Mouse (Mus musculus) midbrain, postnatal 0 days (tissue): Measurements from ENCODE around the gene C1d. TPM values are rescaled to one million over a fixed set of nuclear protein-coding genes. Genes with fewer than 3 reads are reported as not detected.
"Not testable (repeated sequence)": the region's sequence is repeated elsewhere in the genome, so short reads cannot be mapped to it uniquely, and the experiment has no call there.

ENCODE experiments used
- ATAC-seq: fragments of 200-750 bp; cut with Nextera tagmentation; 2 replicates; pipeline ENCODE4 v1.8.0; 2017; ENCODE audit warnings: moderate number of reproducible peaks, mild to moderate bottlenecking, moderate TSS enrichment, moderate library complexity; ENCODE audit not compliant: low FRiP score
- DNase-seq: peaks from one replicate; pipeline ENCODE4 v3.0.0-alpha.2; 2015; ENCODE audit warnings: low spot score
- H3K27ac ChIP-seq: fragments of 300-500 bp; sonication (generic); 2 replicates; pipeline ENCODE4 v1.5.1; 2014; ENCODE audit warnings: low read depth, mild to moderate bottlenecking, low read length, mixed read lengths
- H3K27me3 ChIP-seq: fragments of 300-500 bp; sonication (generic); 2 replicates; pipeline ENCODE4 v1.6.1; 2014; ENCODE audit warnings: low read length, control low read depth, mixed read lengths; ENCODE audit not compliant: insufficient read depth
- H3K36me3 ChIP-seq: fragments of 300-500 bp; sonication (generic); 2 replicates; pipeline ENCODE4 v1.6.1; 2014; ENCODE audit warnings: low read length, control low read depth, mixed read lengths; ENCODE audit not compliant: insufficient read depth
- H3K4me1 ChIP-seq: fragments of 300-500 bp; sonication (generic); 2 replicates; pipeline ENCODE4 v1.6.1; 2014; ENCODE audit warnings: mild to moderate bottlenecking, control low read depth, antibody characterized with exemption, low read length, mixed read lengths; ENCODE audit not compliant: insufficient read depth
- H3K4me2 ChIP-seq: fragments of 300-500 bp; sonication (generic); 2 replicates; pipeline ENCODE4 v1.6.1; 2014; ENCODE audit warnings: low read depth, mild to moderate bottlenecking, low read length, mixed read lengths; ENCODE audit not compliant: poor library complexity, severe bottlenecking
- H3K4me3 ChIP-seq: fragments of 300-500 bp; sonication (generic); 2 replicates; pipeline ENCODE4 v1.5.1; 2014; ENCODE audit warnings: low read depth, mild to moderate bottlenecking, low read length, moderate library complexity
- H3K9ac ChIP-seq: fragments of 300-500 bp; sonication (generic); replicated peaks from 2 replicates; pipeline ENCODE4 v1.6.1; 2014; ENCODE audit warnings: mild to moderate bottlenecking, low read length, moderate library complexity, mixed read lengths; ENCODE audit not compliant: poor library complexity, severe bottlenecking
- H3K9me3 ChIP-seq: fragments of 300-500 bp; sonication (generic); 2 replicates; pipeline ENCODE4 v1.6.1; 2016; ENCODE audit warnings: low read length, control low read depth
- CTCF ChIP-seq: IDR thresholded peaks from 2 replicates; pipeline ENCODE4 v1.5.1; 2016; ENCODE audit warnings: antibody characterized with exemption, mild to moderate bottlenecking
- WGBS: fragments of 180-500 bp; shearing (Covaris S2); extraction: QIAGEN DNeasy Blood & Tissue Kit; methylation state at CpG from one replicate; pipeline ENCODE4 v1.1.7; 2014; 5-methylcytosine and 5-hydroxymethylcytosine counted together
- polyA plus RNA-seq: library from polyadenylated mRNA; unstranded; fragments of >200 nt; fragmentation: Nextera tagmentation; extraction: Ambion mirVana; gene quantifications from 2 replicates; pipeline ENCODE4 v1.2.1, GENCODE M21; 2015
- total RNA-seq: library from RNA; depleted of rRNA; stranded (reverse); fragments of >200 nt; gene quantifications from 2 replicates; pipeline ENCODE4 v1.2.3, GENCODE M21; 2014

Gene C1d
- total and polyA plus RNA-seq, 2 experiments from 2014 or later: 59.0 to 207 TPM

GRCm38 (mm10) chr11:17232792-17233191, 24.6 kb upstream of the C1d start:
- WGBS: 82% methylated on average over 5 of the region's 5 CpGs

DNA sequence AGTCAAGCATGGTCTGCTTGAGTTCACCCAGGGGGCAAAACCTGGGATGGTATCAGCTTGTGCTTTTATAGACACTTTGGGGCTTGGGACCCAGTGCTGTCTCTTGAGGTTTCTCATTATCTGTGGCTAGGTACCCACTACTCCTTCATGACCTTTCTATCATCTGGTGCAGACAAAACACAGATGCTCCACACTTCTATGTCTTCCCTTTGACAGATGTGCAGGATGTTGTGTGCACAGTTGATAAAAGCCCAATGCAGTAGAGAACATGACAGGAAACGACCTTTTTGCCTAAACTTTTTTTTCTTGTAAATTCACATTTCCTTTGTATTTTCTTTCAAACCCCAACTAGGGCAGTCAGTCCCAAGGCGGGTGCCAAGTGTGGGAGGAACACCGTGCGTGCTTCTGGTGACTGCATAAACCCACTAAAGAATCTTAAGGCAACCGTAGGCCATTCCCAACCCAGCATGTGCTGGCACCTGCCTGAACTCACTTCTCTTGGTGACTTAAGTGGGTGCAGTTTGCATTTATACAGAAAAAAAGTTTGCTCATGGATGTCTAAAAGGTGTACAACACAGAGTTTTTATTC, 20.8 kb upstream of the C1d start:
- no peak for TF ChIP-seq CTCF
- Histone ChIP-seq H3K4me3 (no peak overlapping the region), H3K4me1 (no peaks in the 10 kb centered on the region), H3K36me3 (peaks cover 10% of the 10 kb centered on the region; the same call in 1 of the 2 replicates), H3K27ac (no peak overlapping the region), H3K4me2 (no peak overlapping the region), H3K27me3 (no peaks in the 10 kb centered on the region), H3K9me3 (no peaks in the 10 kb centered on the region), H3K9ac (no peak overlapping the region)
- 92% methylated on average over 5 of the region's 5 CpGs for WGBS
- no peak for DNase-seq
- ATAC-seq: no peak

More at GRCm38 (mm10) chr11:17232792-17233191, 24.6 kb upstream of the C1d start:
- Histone ChIP-seq H3K36me3 (peaks cover 13% of the 10 kb centered on the region; the same call in 1 of the 2 replicates), H3K27me3 (no peaks in the 10 kb centered on the region), H3K4me2 (no peak overlapping the region), H3K4me1 (no peaks in the 10 kb centered on the region), H3K9ac (no peak overlapping the region), H3K27ac (no peak overlapping the region), H3K9me3 (no peaks in the 10 kb centered on the region), H3K4me3 (no peak overlapping the region)
- no peak for DNase-seq
- ATAC-seq: no peak
- TF ChIP-seq CTCF: no peak

DNA sequence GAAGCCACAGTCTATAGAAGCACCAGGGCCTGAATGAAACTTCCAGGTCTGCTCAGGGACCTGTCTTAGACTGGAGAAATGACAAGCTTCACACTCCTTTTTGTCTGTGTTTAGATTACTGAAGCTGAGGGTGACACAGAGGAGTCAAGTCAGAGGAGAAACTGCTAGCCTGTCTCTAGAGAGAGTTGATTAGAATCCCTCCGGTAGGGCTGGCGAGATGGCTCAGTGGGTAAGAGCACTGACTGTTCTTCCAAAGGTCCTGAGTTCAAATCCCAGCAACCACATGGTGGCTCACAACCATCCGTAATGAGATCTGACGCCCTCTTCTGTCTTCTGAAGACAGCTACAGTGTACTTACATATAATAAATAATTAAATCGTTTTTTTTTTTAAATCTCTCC, 18.8 kb upstream of the C1d start:
- not testable (repeated sequence) for H3K9me3 ChIP-seq, H3K4me3 ChIP-seq, H3K36me3 ChIP-seq, ATAC-seq, H3K4me1 ChIP-seq, H3K4me2 ChIP-seq, H3K9ac ChIP-seq, DNase-seq, H3K27ac ChIP-seq, H3K27me3 ChIP-seq
- WGBS: 90% methylated on average over 5 of the region's 5 CpGs

GRCm38 (mm10) chr11:17248715-17249114, 8.7 kb upstream of the C1d start:
- Histone ChIP-seq H3K4me3 (no peak overlapping the region), H3K36me3 (no peaks in the 10 kb centered on the region), H3K4me2 (no peak overlapping the region), H3K9me3 (no peaks in the 10 kb centered on the region), H3K27me3 (no peaks in the 10 kb centered on the region), H3K27ac (no peak overlapping the region), H3K4me1 (no peaks in the 10 kb centered on the region), H3K9ac (no peak overlapping the region)
- DNase-seq: no peak
- no peak for TF ChIP-seq CTCF
- ATAC-seq: no peak

GRCm38 (mm10) chr11:17256813-17257365, 490 bp upstream of the C1d start:
- no peak for TF ChIP-seq CTCF
- H3K4me1 ChIP-seq: peaks cover 6% of the 10 kb centered on the region; the same call in 1 of the 2 replicates
- no peaks in the 10 kb centered on the region for H3K9me3 ChIP-seq
- no peaks in the 10 kb centered on the region for H3K27me3 ChIP-seq
- WGBS: 61% methylated on average over 8 of the region's 8 CpGs
- H3K4me3 ChIP-seq: peak overlapping the region; percentile 85
- DNase-seq: no peak
- peak overlapping the region; percentile 84; the same call in 1 of the 2 replicates for H3K9ac ChIP-seq
- ATAC-seq: peak; percentile 66
- peak overlapping the region; percentile 58 for H3K4me2 ChIP-seq
- H3K27ac ChIP-seq: peak overlapping the region; percentile 91; the same call in 1 of the 2 replicates
- no peaks in the 10 kb centered on the region for H3K36me3 ChIP-seq

DNA sequence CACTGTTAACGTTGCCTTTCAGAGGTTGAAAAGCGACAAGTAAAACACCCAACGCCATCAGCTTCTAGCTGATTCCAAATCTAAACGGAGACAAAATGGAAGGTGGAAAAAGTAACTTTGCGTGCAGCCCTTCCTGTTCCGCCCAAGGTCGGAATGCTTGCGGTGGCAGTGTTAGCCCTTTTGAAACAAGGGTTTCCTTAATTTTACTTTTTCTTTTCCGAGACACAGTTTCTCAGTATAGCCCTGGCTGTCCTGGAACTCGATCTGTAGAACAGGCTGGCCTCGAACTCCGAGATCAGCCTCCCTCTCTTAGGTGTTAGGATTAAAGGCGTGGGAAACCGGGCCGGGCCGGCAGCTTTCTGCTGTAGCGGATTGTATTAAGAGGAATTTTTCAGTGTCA, 482 bp downstream of the C1d start:
- 1% methylated on average over 17 of the region's 17 CpGs for WGBS
- no peak for TF ChIP-seq CTCF
- peak overlapping the region; percentile 91 for H3K27ac ChIP-seq
- ATAC-seq (peak; percentile 52; the same call in 1 of the 2 replicates), DNase-seq (peak; percentile 16)
- peak overlapping the region; percentile 85 for H3K4me3 ChIP-seq
- no peaks in the 10 kb centered on the region for H3K36me3 ChIP-seq
- peak overlapping the region; percentile 58 for H3K4me2 ChIP-seq
- no peaks in the 10 kb centered on the region for H3K9me3 ChIP-seq
- peaks cover 6% of the 10 kb centered on the region; the same call in 1 of the 2 replicates for H3K4me1 ChIP-seq
- H3K27me3 ChIP-seq: no peaks in the 10 kb centered on the region
- H3K9ac ChIP-seq: peak overlapping the region; percentile 84
